Mouse (Mus musculus) forebrain, postnatal 0 days (tissue): Measurements from ENCODE around the gene Clstn2. TPM values are rescaled to one million over a fixed set of nuclear protein-coding genes. Genes with fewer than 3 reads are reported as not detected.

Experiments used
- ATAC-seq: fragments of 200-750 bp; cut with Nextera tagmentation; 2 replicates; pipeline ENCODE4 v1.8.0; 2017; ENCODE audit warnings: mild to moderate bottlenecking, moderate library complexity
- DNase-seq: peaks from one replicate; pipeline ENCODE4 v3.0.0-alpha.2; 2015
- H3K27ac ChIP-seq: fragments of 300-500 bp; sonication (generic); 2 replicates; pipeline ENCODE4 v1.5.1; 2014; ENCODE audit warnings: low read depth, mild to moderate bottlenecking, antibody characterized with exemption, low read length, moderate library complexity, mixed read lengths
- H3K27me3 ChIP-seq: fragments of 300-500 bp; sonication (generic); 2 replicates; pipeline ENCODE4 v1.6.1; 2014; ENCODE audit warnings: mild to moderate bottlenecking, low read length, mixed read lengths; ENCODE audit not compliant: insufficient read depth
- H3K36me3 ChIP-seq: fragments of 300-500 bp; sonication (generic); 2 replicates; pipeline ENCODE4 v1.6.1; 2014; ENCODE audit warnings: mild to moderate bottlenecking, moderate library complexity; ENCODE audit not compliant: insufficient read depth
- H3K4me1 ChIP-seq: fragments of 300-500 bp; sonication (generic); 2 replicates; pipeline ENCODE4 v1.6.1; 2014; ENCODE audit warnings: antibody characterized with exemption; ENCODE audit not compliant: insufficient read depth
- H3K4me2 ChIP-seq: fragments of 300-500 bp; sonication (generic); 2 replicates; pipeline ENCODE4 v1.6.1; 2014; ENCODE audit warnings: low read depth, mild to moderate bottlenecking, moderate library complexity
- H3K4me3 ChIP-seq: fragments of 300-500 bp; sonication (generic); 2 replicates; pipeline ENCODE4 v1.5.1; 2014; ENCODE audit warnings: low read depth, low read length, mixed read lengths
- H3K9ac ChIP-seq: fragments of 300-500 bp; sonication (generic); 2 replicates; pipeline ENCODE4 v1.6.1; 2014; ENCODE audit warnings: mild to moderate bottlenecking
- H3K9me3 ChIP-seq: fragments of 300-500 bp; sonication (generic); 2 replicates; pipeline ENCODE4 v1.6.1; 2016; ENCODE audit warnings: low read length
- CTCF ChIP-seq: sonication (generic); IDR thresholded peaks from 2 replicates; pipeline ENCODE4 v1.5.1; 2016; ENCODE audit warnings: antibody characterized with exemption, control low read depth, low read depth
- WGBS: fragments of 180-500 bp; shearing (Covaris S2); extraction: QIAGEN DNeasy Blood & Tissue Kit; methylation state at CpG from one replicate; pipeline ENCODE4 v1.1.7; 2014; 5-methylcytosine and 5-hydroxymethylcytosine counted together
- polyA plus RNA-seq: library from polyadenylated mRNA; unstranded; fragments of >200 nt; fragmentation: Nextera tagmentation; extraction: Ambion mirVana; gene quantifications from 2 replicates; pipeline ENCODE4 v1.2.1, GENCODE M21; 2015
- total RNA-seq: library from RNA; depleted of rRNA; stranded (reverse); fragments of >200 nt; gene quantifications from 2 replicates; pipeline ENCODE4 v1.2.3, GENCODE M21; 2014

The Clstn2 gene
- total and polyA plus RNA-seq, 2 experiments from 2014 or later: 13.0 to 58.7 TPM

DNA sequence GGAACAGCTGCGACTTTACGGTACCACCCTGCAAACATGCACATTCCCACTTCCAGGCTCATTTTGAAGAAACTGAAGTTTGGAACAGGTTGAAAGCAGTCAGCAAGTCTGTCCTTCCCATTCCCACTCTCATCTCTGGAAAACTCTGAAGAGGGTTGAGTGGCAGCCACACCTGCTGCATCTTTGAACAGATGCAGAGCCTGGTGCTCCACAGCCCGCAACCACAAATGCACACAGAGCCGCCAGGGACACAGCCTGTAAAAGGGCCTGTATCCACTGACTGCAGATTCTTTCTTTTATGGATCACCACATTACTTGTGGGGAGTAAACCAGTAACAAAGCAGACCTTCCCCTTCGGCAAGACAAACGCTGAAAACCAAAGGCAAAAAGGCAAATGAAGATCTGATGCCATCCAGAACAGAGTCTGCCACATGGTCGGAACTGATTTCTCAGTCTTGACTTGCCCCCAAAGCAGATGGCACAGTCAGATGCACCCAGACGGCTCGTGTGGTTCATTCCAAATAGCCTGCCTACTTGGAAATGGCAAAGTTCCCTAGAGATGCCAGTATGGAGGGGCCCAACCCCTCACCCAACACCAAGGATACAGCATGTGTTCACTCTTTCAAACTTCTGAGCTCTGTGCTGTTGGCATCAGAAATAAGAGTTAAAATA lies 394.2 kb downstream of the Clstn2 start:
- H3K36me3 ChIP-seq: no peaks in the 10 kb centered on the region
- H3K9ac ChIP-seq: no peak overlapping the region
- DNase-seq: peak; percentile 88
- H3K4me1 ChIP-seq: no peaks in the 10 kb centered on the region
- H3K4me2 ChIP-seq: no peak overlapping the region
- TF ChIP-seq CTCF: no peak
- H3K9me3 ChIP-seq: no peaks in the 10 kb centered on the region
- WGBS: 62% methylated on average over 9 of the region's 9 CpGs
- peak overlapping the region; percentile 64 for H3K27ac ChIP-seq
- ATAC-seq: peak; percentile 91
- no peaks in the 10 kb centered on the region for H3K27me3 ChIP-seq
- no peak overlapping the region for H3K4me3 ChIP-seq

DNA sequence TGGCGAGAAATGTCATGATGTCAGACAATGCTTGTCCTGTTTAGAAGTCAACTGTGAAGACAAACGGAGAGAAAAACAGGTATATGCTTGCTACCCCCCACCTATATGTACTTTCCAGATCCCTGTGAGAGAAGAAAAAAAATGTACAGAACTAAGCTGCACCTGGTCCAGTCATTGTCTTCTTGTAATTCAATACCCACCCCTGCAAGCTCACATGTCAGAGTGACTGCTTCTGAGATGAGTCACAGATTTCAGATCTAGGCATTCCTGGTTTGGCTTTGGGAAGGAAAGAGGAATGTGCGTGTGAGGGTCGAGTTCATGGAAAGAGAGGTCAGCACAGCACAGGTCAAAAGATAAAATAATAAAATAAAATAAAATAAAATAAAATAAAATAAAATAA lies 397.6 kb downstream of the Clstn2 start:
- ATAC-seq: no peak
- DNase-seq: no peak
- no peak overlapping the region for H3K4me3 ChIP-seq
- no peaks in the 10 kb centered on the region for H3K27me3 ChIP-seq
- H3K36me3 ChIP-seq: no peaks in the 10 kb centered on the region
- no peak overlapping the region for H3K27ac ChIP-seq
- no peak for TF ChIP-seq CTCF
- H3K9ac ChIP-seq: no peak overlapping the region
- WGBS: 87% methylated on average over 4 of the region's 4 CpGs
- no peaks in the 10 kb centered on the region for H3K4me1 ChIP-seq
- H3K9me3 ChIP-seq: no peaks in the 10 kb centered on the region
- H3K4me2 ChIP-seq: no peak overlapping the region

DNA sequence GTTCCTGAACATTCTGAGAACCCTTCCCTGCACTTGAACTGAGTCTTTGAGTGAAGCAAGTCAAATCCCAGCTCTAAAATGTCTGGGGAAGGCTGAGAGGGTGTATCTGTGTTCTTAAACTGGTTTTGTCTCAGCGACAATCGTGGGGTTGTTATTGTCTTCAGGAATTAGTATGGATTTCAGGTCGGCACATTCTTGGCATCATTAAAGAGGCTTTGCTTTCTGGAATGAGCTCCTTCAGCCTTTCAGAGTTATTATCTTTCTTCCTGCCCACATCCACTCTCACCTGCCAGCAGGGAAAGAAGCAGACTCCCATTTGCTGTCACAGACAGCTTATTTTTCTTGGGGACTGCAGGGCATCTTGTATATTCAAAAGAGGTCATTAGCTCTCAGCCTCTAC lies 398.1 kb downstream of the Clstn2 start:
- Histone ChIP-seq H3K27ac (no peak overlapping the region), H3K4me2 (no peak overlapping the region), H3K4me3 (no peak overlapping the region), H3K27me3 (no peaks in the 10 kb centered on the region), H3K9me3 (no peaks in the 10 kb centered on the region), H3K4me1 (no peaks in the 10 kb centered on the region), H3K9ac (no peak overlapping the region), H3K36me3 (no peaks in the 10 kb centered on the region)
- WGBS: 51% methylated on average over 3 of the region's 3 CpGs
- DNase-seq: no peak
- no peak for TF ChIP-seq CTCF
- no peak for ATAC-seq

DNA sequence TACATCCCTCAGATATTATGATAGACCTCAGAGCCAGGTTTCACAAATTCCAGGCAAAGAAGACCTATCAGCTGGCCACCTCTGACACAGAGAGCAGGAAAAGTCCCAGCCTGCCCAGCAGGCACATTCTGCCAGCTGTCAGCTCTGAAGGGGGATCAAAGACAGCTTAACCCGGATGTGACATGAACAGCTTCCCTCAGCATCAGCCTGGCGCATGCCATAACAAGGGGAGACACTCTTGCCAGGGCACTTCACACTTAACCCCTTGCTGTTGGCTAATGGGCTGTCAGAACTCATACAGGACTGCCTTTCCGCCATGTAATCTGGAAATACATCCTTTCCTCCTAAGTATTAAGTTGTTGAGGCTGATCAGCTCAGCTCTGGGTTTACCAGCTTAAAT lies 403.8 kb downstream of the Clstn2 start:
- Histone ChIP-seq H3K27ac (no peak overlapping the region), H3K9ac (no peak overlapping the region), H3K27me3 (no peaks in the 10 kb centered on the region), H3K9me3 (no peaks in the 10 kb centered on the region), H3K4me1 (peaks cover 11% of the 10 kb centered on the region), H3K36me3 (no peaks in the 10 kb centered on the region), H3K4me2 (no peak overlapping the region), H3K4me3 (no peak overlapping the region)
- TF ChIP-seq CTCF: no peak
- DNase-seq (no peak), ATAC-seq (no peak)
- WGBS: 45% methylated on average over 3 of the region's 3 CpGs

DNA sequence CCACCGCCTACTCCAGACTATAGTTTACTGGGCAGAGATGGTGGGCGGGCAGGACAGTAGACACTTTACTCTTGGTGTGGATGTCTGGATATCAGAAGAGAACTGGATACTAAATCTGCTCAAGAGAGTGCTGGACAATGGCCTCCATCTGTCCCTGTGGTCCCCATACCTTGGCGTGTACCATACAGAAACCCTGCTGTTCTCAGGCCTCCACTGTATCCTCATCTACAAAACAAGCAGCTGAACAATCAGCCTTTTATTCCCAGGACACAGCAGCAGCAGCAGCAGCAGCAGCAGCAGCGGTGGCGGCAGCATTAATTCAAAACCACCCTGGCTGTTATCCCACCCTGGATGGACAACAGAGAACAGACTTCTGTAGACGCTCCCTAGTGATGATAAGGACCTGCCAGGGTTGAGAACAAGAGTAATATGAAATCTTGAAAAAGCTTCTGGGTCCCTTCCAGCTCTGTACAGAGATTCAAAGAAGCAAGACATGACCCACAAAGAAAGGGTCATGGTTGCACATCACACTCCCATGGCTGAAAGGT lies 404.5 kb downstream of the Clstn2 start:
- DNase-seq (no peak), ATAC-seq (no peak)
- Histone ChIP-seq H3K4me3 (no peak overlapping the region), H3K27me3 (no peaks in the 10 kb centered on the region), H3K9me3 (no peaks in the 10 kb centered on the region), H3K9ac (no peak overlapping the region), H3K4me2 (no peak overlapping the region), H3K4me1 (peaks cover 11% of the 10 kb centered on the region), H3K27ac (0 out of 2 replicates have a peak overlapping the region, but pooled peaks have one; percentile 30), H3K36me3 (no peaks in the 10 kb centered on the region)
- WGBS: 38% methylated on average over 6 of the region's 6 CpGs
- no peak for TF ChIP-seq CTCF

- DNase-seq (peak; percentile 64), ATAC-seq (peak; percentile 53)
- H3K9ac ChIP-seq: no peak overlapping the region
- H3K27me3 ChIP-seq: no peaks in the 10 kb centered on the region
- H3K36me3 ChIP-seq: no peaks in the 10 kb centered on the region
- TF ChIP-seq CTCF: no peak
- H3K9me3 ChIP-seq: no peaks in the 10 kb centered on the region
- H3K27ac ChIP-seq: no peak overlapping the region
- 43% methylated on average over 3 of the region's 3 CpGs for WGBS
- H3K4me3 ChIP-seq: no peak overlapping the region
- no peak overlapping the region for H3K4me2 ChIP-seq
- H3K4me1 ChIP-seq: peaks cover 11% of the 10 kb centered on the region
Measured at GRCm38 (mm10) chr9:97627916-97628315, 405.1 kb downstream of the Clstn2 start.

GRCm38 (mm10) chr9:97610566-97610965 lies 422.4 kb downstream of the Clstn2 start:
- no peak overlapping the region for H3K4me2 ChIP-seq
- H3K27ac ChIP-seq: peak overlapping the region; percentile 66
- H3K9ac ChIP-seq: no peak overlapping the region
- no peaks in the 10 kb centered on the region for H3K36me3 ChIP-seq
- peak; percentile 67 for DNase-seq
- peak; percentile 40; the same call in 1 of the 2 replicates for ATAC-seq
- H3K27me3 ChIP-seq: no peaks in the 10 kb centered on the region
- H3K9me3 ChIP-seq: no peaks in the 10 kb centered on the region
- WGBS: 52% methylated on average over 7 of the region's 7 CpGs
- no peaks in the 10 kb centered on the region for H3K4me1 ChIP-seq
- H3K4me3 ChIP-seq: no peak overlapping the region
- TF ChIP-seq CTCF: no peak
